ENCODE assay signal across 20 mouse cellular contexts in genomic region chr14:10003847-10004246, GRCm38 (mm10).
A peak's percentile ranks its signal among the peaks of the same experiment; 100 is the strongest.
DNase-seq lines count a peak whose midpoint lies in the region; ATAC-seq and TF ChIP-seq lines count a peak whose summit lies in the region.
"Had no signal": no experiment of that assay in that cellular context is flagged by ENCODE, and none has a peak within 500 bp of the region (broad histone marks: within the 10 kb centered on the region; RNA-seq: fewer than 3 reads in every experiment).

No protein-coding gene starts in this region.

- H3K36me3 ChIP-seq in forebrain, embryonic 16.5 days (ENCODE audit: control insufficient read depth, insufficient read depth) = no peaks in the 10 kb centered on the region
- no peaks in the 10 kb centered on the region for H3K36me3 ChIP-seq in forebrain, postnatal 0 days (ENCODE audit: insufficient read depth)
- H3K36me3 ChIP-seq in hindbrain, embryonic 16.5 days (ENCODE audit: control insufficient read depth, insufficient read depth, low read length) = no peaks in the 10 kb centered on the region
- no peaks in the 10 kb centered on the region for H3K36me3 ChIP-seq in hindbrain, embryonic 12.5 days
- H3K36me3 ChIP-seq in midbrain, embryonic 15.5 days (replicated peaks) = no peaks in the 10 kb centered on the region
- H3K36me3 ChIP-seq in midbrain, postnatal 0 days (ENCODE audit: insufficient read depth, low read length) = no peaks in the 10 kb centered on the region
- H3K36me3 ChIP-seq: forebrain, embryonic 10.5 days had no signal

- no peak for DNase-seq in forebrain, postnatal 0 days
- no peak for DNase-seq in midbrain, postnatal 0 days (ENCODE audit: low spot score)
- DNase-seq in kidney, postnatal 4 days = no peak
- DNase-seq: adrenal gland, adult 8-10 months; adrenal gland, postnatal 25 days; cerebellum, adult 18-20 months; cerebellum, adult 9-10 months; cerebellum, postnatal 14 days; gastrocnemius, postnatal 14 days; heart, adult 11 months; kidney, adult 2 months had no signal

- no peaks in the 10 kb centered on the region for H3K9me3 ChIP-seq in forebrain, embryonic 16.5 days (ENCODE audit: control insufficient read depth, low read length)
- no peaks in the 10 kb centered on the region for H3K9me3 ChIP-seq in forebrain, postnatal 0 days (ENCODE audit: low read length)
- H3K9me3 ChIP-seq in hindbrain, embryonic 16.5 days (ENCODE audit: control insufficient read depth, low read length) = no peaks in the 10 kb centered on the region
- no peaks in the 10 kb centered on the region for H3K9me3 ChIP-seq in hindbrain, embryonic 12.5 days (replicated peaks)
- no peaks in the 10 kb centered on the region for H3K9me3 ChIP-seq in midbrain, embryonic 15.5 days
- no peaks in the 10 kb centered on the region for H3K9me3 ChIP-seq in midbrain, postnatal 0 days (ENCODE audit: low read length)
- H3K9me3 ChIP-seq: forebrain, embryonic 10.5 days had no signal

- H3K4me2 ChIP-seq in forebrain, embryonic 16.5 days (ENCODE audit: low read length) = no peak overlapping the region
- H3K4me2 ChIP-seq in forebrain, postnatal 0 days (ENCODE audit: low read depth) = no peak overlapping the region
- no peak overlapping the region for H3K4me2 ChIP-seq in hindbrain, embryonic 16.5 days (ENCODE audit: low read length)
- H3K4me2 ChIP-seq in hindbrain, embryonic 12.5 days (replicated peaks) = no peak overlapping the region
- no peak overlapping the region for H3K4me2 ChIP-seq in midbrain, embryonic 15.5 days
- H3K4me2 ChIP-seq in midbrain, postnatal 0 days (ENCODE audit: low read depth, low read length, poor library complexity, severe bottlenecking) = no peak overlapping the region
- H3K4me2 ChIP-seq: heart, embryonic 11.5 days had no signal

- no peak overlapping the region for H3K9ac ChIP-seq in forebrain, embryonic 16.5 days (replicated peaks; ENCODE audit: low read depth, low read length)
- H3K9ac ChIP-seq in forebrain, postnatal 0 days = no peak overlapping the region
- H3K9ac ChIP-seq in hindbrain, embryonic 16.5 days (ENCODE audit: low read depth, low read length) = no peak overlapping the region
- no peak overlapping the region for H3K9ac ChIP-seq in hindbrain, embryonic 12.5 days
- H3K9ac ChIP-seq in midbrain, embryonic 15.5 days = no peak overlapping the region
- no peak overlapping the region for H3K9ac ChIP-seq in midbrain, postnatal 0 days (replicated peaks; ENCODE audit: low read length, poor library complexity, severe bottlenecking)

- TF ChIP-seq CTCF in forebrain, postnatal 0 days (IDR thresholded peaks at IDR 0.05; ENCODE audit: low read depth) = no peak
- TF ChIP-seq CTCF in midbrain, postnatal 0 days (IDR thresholded peaks at IDR 0.05) = no peak

- peaks cover 2% of the 10 kb centered on the region; the same call in 1 of the 2 replicates for H3K4me1 ChIP-seq in forebrain, embryonic 16.5 days (replicated peaks; ENCODE audit: control insufficient read depth, insufficient read depth, low read length)
- H3K4me1 ChIP-seq in forebrain, postnatal 0 days (ENCODE audit: insufficient read depth) = no peaks in the 10 kb centered on the region
- H3K4me1 ChIP-seq in hindbrain, embryonic 16.5 days (ENCODE audit: control insufficient read depth, insufficient read depth, low read depth, low read length) = no peaks in the 10 kb centered on the region; the same call in 1 of the 2 replicates
- H3K4me1 ChIP-seq in hindbrain, embryonic 12.5 days = no peaks in the 10 kb centered on the region
- H3K4me1 ChIP-seq in midbrain, embryonic 15.5 days = peaks cover 9% of the 10 kb centered on the region
- 0 out of 2 replicates have a peak, but pooled peaks cover 4% of the 10 kb centered on the region for H3K4me1 ChIP-seq in midbrain, postnatal 0 days (ENCODE audit: insufficient read depth, low read length)
- H3K4me1 ChIP-seq: forebrain, embryonic 10.5 days had no signal

- H3K4me3 ChIP-seq in forebrain, embryonic 16.5 days (replicated peaks; ENCODE audit: low read length) = no peak overlapping the region
- H3K4me3 ChIP-seq in forebrain, postnatal 0 days (ENCODE audit: low read depth, low read length) = no peak overlapping the region
- no peak overlapping the region for H3K4me3 ChIP-seq in hindbrain, embryonic 16.5 days (ENCODE audit: low read length)
- no peak overlapping the region for H3K4me3 ChIP-seq in hindbrain, embryonic 12.5 days
- H3K4me3 ChIP-seq in midbrain, embryonic 15.5 days = no peak overlapping the region
- no peak overlapping the region for H3K4me3 ChIP-seq in midbrain, postnatal 0 days (ENCODE audit: low read depth, low read length)
- H3K4me3 ChIP-seq: forebrain, embryonic 10.5 days had no signal

- no peak overlapping the region for H3K27ac ChIP-seq in forebrain, embryonic 16.5 days (ENCODE audit: low read length)
- H3K27ac ChIP-seq in forebrain, postnatal 0 days (ENCODE audit: low read depth, low read length) = no peak overlapping the region
- no peak overlapping the region for H3K27ac ChIP-seq in hindbrain, embryonic 16.5 days (ENCODE audit: low read depth, low read length)
- no peak overlapping the region for H3K27ac ChIP-seq in hindbrain, embryonic 12.5 days
- 0 out of 2 replicates have a peak overlapping the region, but pooled peaks have one; percentile 5 for H3K27ac ChIP-seq in midbrain, embryonic 15.5 days
- H3K27ac ChIP-seq in midbrain, postnatal 0 days (ENCODE audit: low read depth, low read length) = no peak overlapping the region
- H3K27ac ChIP-seq: forebrain, embryonic 10.5 days had no signal

- no peaks in the 10 kb centered on the region for H3K27me3 ChIP-seq in forebrain, embryonic 16.5 days (replicated peaks; ENCODE audit: control insufficient read depth, insufficient read depth, low read length)
- no peaks in the 10 kb centered on the region for H3K27me3 ChIP-seq in forebrain, postnatal 0 days (ENCODE audit: insufficient read depth, low read length)
- no peaks in the 10 kb centered on the region for H3K27me3 ChIP-seq in hindbrain, embryonic 16.5 days (replicated peaks; ENCODE audit: control insufficient read depth, insufficient read depth, low read length)
- no peaks in the 10 kb centered on the region for H3K27me3 ChIP-seq in hindbrain, embryonic 12.5 days
- H3K27me3 ChIP-seq in midbrain, embryonic 15.5 days (replicated peaks) = no peaks in the 10 kb centered on the region
- no peaks in the 10 kb centered on the region for H3K27me3 ChIP-seq in midbrain, postnatal 0 days (ENCODE audit: insufficient read depth, low read length)

- WGBS in forebrain, embryonic 16.5 days = 16% methylated on average over 2 of the region's 2 CpGs
- WGBS in forebrain, postnatal 0 days = 26% methylated on average over 2 of the region's 2 CpGs
- WGBS in hindbrain, embryonic 16.5 days = 36% methylated on average over 2 of the region's 2 CpGs
- 72% methylated on average over 2 of the region's 2 CpGs for WGBS in hindbrain, embryonic 12.5 days
- WGBS in midbrain, embryonic 15.5 days = 49% methylated on average over 2 of the region's 2 CpGs
- 38% methylated on average over 2 of the region's 2 CpGs for WGBS in midbrain, postnatal 0 days

- peak; percentile 31 for ATAC-seq in forebrain, embryonic 16.5 days
- no peak for ATAC-seq in forebrain, postnatal 0 days
- ATAC-seq in hindbrain, embryonic 16.5 days = peak; percentile 63; the same call in 1 of the 2 replicates
- no peak for ATAC-seq in hindbrain, embryonic 12.5 days (ENCODE audit: low FRiP score)
- ATAC-seq in midbrain, embryonic 15.5 days (replicated peaks) = 0 out of 2 replicates have a peak, but pooled peaks have one; percentile 48
- no peak for ATAC-seq in midbrain, postnatal 0 days (ENCODE audit: low FRiP score)
- ATAC-seq: activated CD4-positive, CD25-positive, alpha-beta regulatory T cell, adult 4 months; CD4-positive, CD25-positive, alpha-beta regulatory T cell, adult 4 months; intestine, postnatal 0 days had no signal

Comparison
In these comparisons a context has a peak if more than half of its experiments do, and no peak if none do; other contexts are left out.
1. ATAC-seq: peak in forebrain, embryonic 16.5 days (single experiment), hindbrain, embryonic 16.5 days (single experiment) and midbrain, embryonic 15.5 days (single experiment); none in forebrain, postnatal 0 days (single experiment), hindbrain, embryonic 12.5 days (single experiment) and midbrain, postnatal 0 days (single experiment).